Mouse (Mus musculus) fibroblast of lung, adult 2 months (primary cell): ENCODE data around the gene Gm20931.
"Not testable (repeated sequence)": the region's sequence is repeated elsewhere in the genome, so short reads cannot be mapped to it uniquely, and the experiment has no call there.

Experiments used
- DNase-seq: peaks from one replicate; pipeline ENCODE4 v3.0.0-alpha.2; 2011; ENCODE audit warnings: low read depth

The Gm20931 gene

DNA sequence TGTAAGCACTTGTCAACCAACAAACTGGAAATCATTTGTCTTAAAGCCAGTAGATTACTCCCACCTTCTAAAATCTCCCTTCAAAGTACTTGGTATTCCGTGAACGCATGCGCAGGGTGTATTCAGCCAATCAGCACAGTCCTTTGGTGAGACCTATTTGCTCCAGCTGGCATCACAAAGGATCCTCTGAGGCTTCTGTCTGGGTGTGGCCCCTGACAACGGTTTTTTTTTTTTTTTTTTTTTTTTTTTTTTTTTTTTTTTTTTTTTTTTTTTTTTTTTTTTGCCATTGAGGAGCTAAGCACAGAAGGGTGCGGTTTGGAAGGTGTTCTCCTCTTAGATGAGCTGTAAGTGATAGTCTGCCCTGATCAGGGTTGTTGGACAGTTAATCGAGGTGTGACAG, at the start of gene Gm20931:
Gene Gm20931, plus strand, starts transcription at position 301 of the 400 bp plus-strand sequence.
- not testable (repeated sequence) for DNase-seq
